In the genomic region with DNA sequence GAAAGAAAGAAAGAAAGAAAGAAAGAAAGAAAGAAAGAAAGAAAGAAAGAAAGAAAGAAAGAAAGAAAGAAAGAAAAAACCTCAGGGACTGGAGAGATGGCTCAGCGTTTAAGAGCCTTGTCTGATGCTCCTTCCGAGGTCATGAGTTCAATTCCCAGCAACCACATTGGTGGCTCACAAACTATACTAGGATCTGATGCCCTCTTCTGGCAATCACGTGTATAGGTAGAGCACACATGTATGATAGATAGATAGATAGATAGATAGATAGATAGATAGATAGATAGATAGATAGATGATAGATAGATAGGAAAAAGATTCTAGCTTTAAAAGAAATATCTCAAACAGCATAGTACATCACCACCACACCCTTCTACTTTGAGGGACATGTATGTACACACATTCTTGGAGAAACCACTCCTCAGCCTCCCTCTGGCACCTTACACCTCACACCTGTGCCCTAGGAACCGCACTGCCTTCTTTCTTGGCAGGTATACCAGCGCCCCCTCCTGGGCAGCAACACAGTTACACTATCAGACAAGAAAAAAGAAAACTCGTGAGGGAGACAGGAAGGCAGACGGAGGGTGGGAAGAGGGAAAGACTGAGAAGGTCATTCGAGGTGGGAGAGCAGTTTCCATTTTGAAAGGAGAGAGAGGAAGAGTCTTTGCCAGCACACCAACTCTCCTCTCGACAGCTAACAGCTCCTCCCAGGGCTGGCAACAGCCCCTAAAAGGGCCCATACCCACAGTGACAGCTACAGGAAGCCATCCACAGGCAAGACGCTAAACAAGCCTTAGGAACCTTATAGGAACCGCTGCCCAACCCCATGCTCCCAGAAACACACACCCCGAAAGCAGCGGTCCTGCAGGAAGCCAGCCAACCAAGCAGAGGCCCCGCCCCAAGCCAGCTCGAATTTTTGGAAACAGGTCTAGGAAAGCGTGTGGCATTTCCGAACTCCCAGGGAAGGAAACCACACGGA, we compare ENCODE assay signal across 8 mouse cellular contexts.
DNase-seq lines count a peak whose midpoint lies in the region; ATAC-seq lines count a peak whose summit lies in the region.

No protein-coding gene starts in this region.

- H3K36me3 ChIP-seq in intestine, embryonic 14.5 days (ENCODE audit: control insufficient read depth, insufficient read depth, low read length) = no peaks in the 10 kb centered on the region
- H3K36me3 ChIP-seq in liver, embryonic 11.5 days (ENCODE audit: control insufficient read depth, insufficient read depth, low read length) = no peaks in the 10 kb centered on the region

- H3K27me3 ChIP-seq in intestine, embryonic 14.5 days (replicated peaks; ENCODE audit: control insufficient read depth, insufficient read depth, low read length) = peaks cover 26% of the 10 kb centered on the region
- peaks cover 39% of the 10 kb centered on the region for H3K27me3 ChIP-seq in liver, embryonic 11.5 days (replicated peaks; ENCODE audit: control insufficient read depth, insufficient read depth, low read length)

- no peak overlapping the region for H3K9ac ChIP-seq in intestine, embryonic 14.5 days (ENCODE audit: low read length)
- no peak overlapping the region for H3K9ac ChIP-seq in liver, embryonic 11.5 days (ENCODE audit: low read depth, low read length)

- H3K9me3 ChIP-seq in intestine, embryonic 14.5 days (ENCODE audit: control insufficient read depth, low read length) = no peaks in the 10 kb centered on the region
- H3K9me3 ChIP-seq in liver, embryonic 11.5 days (ENCODE audit: control insufficient read depth, low read length) = no peaks in the 10 kb centered on the region

- H3K4me1 ChIP-seq in intestine, embryonic 14.5 days (replicated peaks; ENCODE audit: control insufficient read depth, insufficient read depth, low read length) = peaks cover 5% of the 10 kb centered on the region
- peaks cover 19% of the 10 kb centered on the region for H3K4me1 ChIP-seq in liver, embryonic 11.5 days (replicated peaks; ENCODE audit: control insufficient read depth, insufficient read depth, low read length)

- peak; percentile 55 for DNase-seq in urinary bladder, postnatal 14 days (ENCODE audit: low spot score)
- DNase-seq in urinary bladder, postnatal 10 days (ENCODE audit: low spot score) = no peak
- DNase-seq in cerebellum, postnatal 25 days = peak; percentile 53 to 71
- DNase-seq in gastrocnemius, postnatal 10 days = peak; percentile 50
- peak; percentile 78 for DNase-seq in intestine, embryonic 14.5 days (ENCODE audit: low spot score)
- no peak for DNase-seq in liver, embryonic 11.5 days (ENCODE audit: low spot score)
- DNase-seq in retina, embryonic 14.5 days (ENCODE audit: low spot score) = peak; percentile 60
- DNase-seq in ovary, adult 18-20 months (ENCODE audit: low spot score) = no peak

- no peak for ATAC-seq in intestine, embryonic 14.5 days (replicated peaks; ENCODE audit: low FRiP score, low TSS enrichment, low read depth)
- no peak for ATAC-seq in liver, embryonic 11.5 days (replicated peaks; ENCODE audit: low FRiP score)

- H3K4me3 ChIP-seq in intestine, embryonic 14.5 days (ENCODE audit: low read depth, low read length) = no peak overlapping the region
- H3K4me3 ChIP-seq in liver, embryonic 11.5 days (ENCODE audit: low read depth, low read length) = no peak overlapping the region

- H3K4me2 ChIP-seq in intestine, embryonic 14.5 days (ENCODE audit: low read length) = peak overlapping the region; percentile 39
- peak overlapping the region; percentile 51 for H3K4me2 ChIP-seq in liver, embryonic 11.5 days

- 15% methylated on average over 18 of the region's 18 CpGs for WGBS in intestine, embryonic 14.5 days
- WGBS in liver, embryonic 11.5 days = 22% methylated on average over 18 of the region's 18 CpGs

- H3K27ac ChIP-seq in intestine, embryonic 14.5 days (ENCODE audit: low read depth) = no peak overlapping the region
- H3K27ac ChIP-seq in liver, embryonic 11.5 days (ENCODE audit: low read depth, low read length) = no peak overlapping the region

Comparison
In these comparisons a context has a peak if more than half of its experiments do, and no peak if none do; other contexts are left out.
1. DNase-seq: peak in urinary bladder, postnatal 14 days (single experiment), cerebellum, postnatal 25 days (2 of 2), gastrocnemius, postnatal 10 days (single experiment), intestine, embryonic 14.5 days (single experiment) and retina, embryonic 14.5 days (single experiment); none in urinary bladder, postnatal 10 days (single experiment), liver, embryonic 11.5 days (single experiment) and ovary, adult 18-20 months (single experiment).